Mouse (Mus musculus) hindbrain, embryonic 11.5 days (tissue): ENCODE measurements around the gene Gm21789. TPM values are rescaled to one million over a fixed set of nuclear protein-coding genes. Genes with fewer than 3 reads are reported as not detected.
"Not testable (repeated sequence)": the region's sequence is repeated elsewhere in the genome, so short reads cannot be mapped to it uniquely, and the experiment has no call there.

Experiments
- ATAC-seq: fragments of 200-750 bp; cut with Nextera tagmentation; 2 replicates; pipeline ENCODE4 v1.8.0; 2017; ENCODE audit warnings: mild to moderate bottlenecking, moderate TSS enrichment, moderate library complexity; ENCODE audit not compliant: low FRiP score
- DNase-seq: peaks from one replicate; pipeline ENCODE4 v3.0.0-alpha.2; 2015; ENCODE audit warnings: low spot score
- H3K27ac ChIP-seq: fragments of 300-500 bp; sonication (generic); 2 replicates; pipeline ENCODE4 v1.5.1; 2014; ENCODE audit warnings: mild to moderate bottlenecking, low read depth, low read length
- H3K27me3 ChIP-seq: fragments of 300-500 bp; sonication (generic); 2 replicates; pipeline ENCODE4 v1.6.1; 2014; ENCODE audit warnings: mild to moderate bottlenecking, low read length, moderate library complexity, mixed read lengths; ENCODE audit not compliant: control insufficient read depth, insufficient read depth
- H3K36me3 ChIP-seq: fragments of 300-500 bp; sonication (generic); 2 replicates; pipeline ENCODE4 v1.6.1; 2014; ENCODE audit warnings: mild to moderate bottlenecking, low read length, moderate library complexity, mixed read lengths; ENCODE audit not compliant: control insufficient read depth, insufficient read depth
- H3K4me1 ChIP-seq: fragments of 300-500 bp; sonication (generic); replicated peaks from 2 replicates; pipeline ENCODE4 v1.6.1; 2014; ENCODE audit warnings: low read length, mixed read lengths; ENCODE audit not compliant: control insufficient read depth, insufficient read depth
- H3K4me2 ChIP-seq: fragments of 300-500 bp; sonication (generic); replicated peaks from 2 replicates; pipeline ENCODE4 v1.6.1; 2014; ENCODE audit warnings: mild to moderate bottlenecking, low read depth, low read length
- H3K4me3 ChIP-seq: fragments of 300-500 bp; sonication (generic); 2 replicates; pipeline ENCODE4 v1.5.1; 2014; ENCODE audit warnings: low read depth, low read length
- H3K9ac ChIP-seq: fragments of 300-500 bp; sonication (generic); 2 replicates; pipeline ENCODE4 v1.6.1; 2014; ENCODE audit warnings: low read depth, low read length
- H3K9me3 ChIP-seq: fragments of 300-500 bp; sonication (generic); 2 replicates; pipeline ENCODE4 v1.6.1; 2016; ENCODE audit warnings: low read length; ENCODE audit not compliant: control insufficient read depth
- WGBS: fragments of 180-500 bp; shearing (Covaris S2); extraction: QIAGEN DNeasy Blood & Tissue Kit; methylation state at CpG from one replicate; pipeline ENCODE4 v1.1.7; 2014; 5-methylcytosine and 5-hydroxymethylcytosine counted together
- polyA plus RNA-seq: library from polyadenylated mRNA; unstranded; fragments of >200 nt; fragmentation: Nextera tagmentation; extraction: Ambion mirVana; gene quantifications from 2 replicates; pipeline ENCODE4 v1.2.1, GENCODE M21; 2014

The Gm21789 gene
- not detected in 2 replicates for polyA plus RNA-seq

- H3K9ac ChIP-seq, H3K9me3 ChIP-seq, H3K4me3 ChIP-seq, H3K4me1 ChIP-seq, H3K4me2 ChIP-seq, H3K36me3 ChIP-seq, DNase-seq, ATAC-seq, H3K27ac ChIP-seq, H3K27me3 ChIP-seq: not testable (repeated sequence)
- no CpG with 5 or more reads among the region's 1 CpGs for WGBS
Observed at GRCm38 (mm10) chrX:32941468-32941867, at the start of gene Gm21789. Gene Gm21789, plus strand, starts transcription at chrX:32941768.

GRCm38 (mm10) chrX:32894325-32894724 lies 47.2 kb upstream of the Gm21789 start, which contains the start of gene Btbd35f30:
Gene Btbd35f30, plus strand, starts transcription at chrX:32894625.
- not testable (repeated sequence) for H3K4me3 ChIP-seq, DNase-seq, H3K4me1 ChIP-seq, H3K4me2 ChIP-seq, ATAC-seq, H3K36me3 ChIP-seq, H3K27me3 ChIP-seq, H3K9ac ChIP-seq, H3K27ac ChIP-seq, H3K9me3 ChIP-seq
- WGBS: no CpG with 5 or more reads among the region's 4 CpGs

GRCm38 (mm10) chrX:32973597-32973996 lies 32.0 kb downstream of the Gm21789 start, which contains the start of gene Btbd35f5:
Gene Btbd35f5, plus strand, starts transcription at chrX:32973897.
- H3K27me3 ChIP-seq, H3K4me1 ChIP-seq, H3K4me3 ChIP-seq, ATAC-seq, H3K9me3 ChIP-seq, H3K4me2 ChIP-seq, H3K27ac ChIP-seq, H3K9ac ChIP-seq, H3K36me3 ChIP-seq, DNase-seq: not testable (repeated sequence)
- WGBS: no CpG with 5 or more reads among the region's 3 CpGs

Other genes starting within 250 kb of the Gm21789 start
- not detected in 2 replicates for gene Btbd35f21, start 215.7 kb upstream of the Gm21789 start, polyA plus RNA-seq
- gene Btbd35f30, start 47.1 kb upstream of the Gm21789 start, polyA plus RNA-seq: not detected in 2 replicates
- gene Btbd35f5, start 32.1 kb downstream of the Gm21789 start, polyA plus RNA-seq: not detected in 2 replicates